Mouse (Mus musculus): ENCODE data around the gene 6430571L13Rik. TPM values are rescaled to one million over a fixed set of nuclear protein-coding genes. Genes with fewer than 3 reads are reported as not detected.

Gene 6430571L13Rik
- total and polyA plus RNA-seq, 3 experiments: 0.35 TPM; not detected in 1

DNA sequence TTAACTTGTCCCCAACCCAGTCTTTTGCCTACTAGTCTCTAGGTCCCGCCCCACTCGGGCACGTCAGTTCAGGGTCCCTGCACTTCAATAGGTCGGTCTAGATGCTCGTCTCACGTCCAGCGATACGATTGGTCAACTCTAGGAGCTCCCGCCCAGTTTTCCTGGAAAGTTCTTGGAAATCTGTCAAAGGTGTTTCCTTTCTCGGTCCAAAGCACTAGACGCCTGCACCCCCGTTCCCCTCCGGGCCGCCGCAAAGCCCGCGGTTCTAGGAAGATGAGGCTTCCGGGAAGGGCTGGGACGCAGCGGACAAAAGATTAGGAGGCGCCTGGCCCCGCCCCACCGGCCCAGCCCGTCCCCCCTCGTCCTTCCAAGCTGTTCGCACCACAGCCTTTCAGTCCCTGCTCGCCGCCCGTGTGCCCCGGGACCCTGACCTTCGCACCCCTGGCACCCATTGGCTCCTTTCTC is 43.9 kb upstream of the 6430571L13Rik start:
- Histone ChIP-seq H3K4me3 (ENCODE audit: control insufficient read depth in 1 of 2, insufficient read depth in 1 of 2, low read depth in 2 of 2, low read length in 2 of 2) (peak overlapping the region; percentile 56 to 96), H3K4me1 (ENCODE audit: control insufficient read depth in 1 of 2, insufficient read depth in 2 of 2, low read length in 2 of 2) (peaks cover 2 to 28% of the 10 kb centered on the region in 2 experiments; a peak in 3 of 4 replicates), H3K9me3 (replicated peaks; ENCODE audit: insufficient read depth, low read length) (no peaks in the 10 kb centered on the region), H3K27ac (ENCODE audit: control insufficient read depth, low read depth, low read length) (peak overlapping the region; percentile 91), H3K79me2 (ENCODE audit: control insufficient read depth, insufficient read depth, low read length, poor library complexity) (peaks cover 31% of the 10 kb centered on the region), H3K36me3 (ENCODE audit: control insufficient read depth in 1 of 2, insufficient read depth in 2 of 2, low read length in 2 of 2) (peaks cover 0 to 20% of the 10 kb centered on the region in 2 experiments; a peak in 2 of 4 replicates), H3K9ac (ENCODE audit: control insufficient read depth, low read depth, low read length, poor library complexity, severe bottlenecking) (peak overlapping the region; percentile 97), H3K27me3 (ENCODE audit: control insufficient read depth in 1 of 2, insufficient read depth in 2 of 2, low read length in 2 of 2) (no peaks in the 10 kb centered on the region)
- DNase-seq (ENCODE audit: low read depth, low spot score): peak; percentile 96
- TF ChIP-seq CHD2 (IDR thresholded peaks at IDR 0.05; ENCODE audit: low read length) (no peak; the same call in 1 of the 2 replicates), SIN3A (IDR thresholded peaks at IDR 0.05; ENCODE audit: low read length) (peak; percentile 67; the same call in 1 of the 2 replicates), USF2 (IDR thresholded peaks at IDR 0.05; ENCODE audit: borderline replicate concordance in 1 of 2, insufficient read depth in 1 of 2, low read depth in 1 of 2, low read length in 2 of 2) (no peak), JUND (IDR thresholded peaks at IDR 0.05; ENCODE audit: low read depth, low read length) (no peak), MAX (IDR thresholded peaks at IDR 0.05; ENCODE audit: low read length) (no peak), POLR2AphosphoS5 (IDR thresholded peaks at IDR 0.05; ENCODE audit: borderline replicate concordance, low read depth, low read length) (no peak), UBTF (IDR thresholded peaks at IDR 0.05; ENCODE audit: borderline replicate concordance, insufficient read depth, low read depth, low read length) (peak; percentile 99), E2F4 (IDR thresholded peaks at IDR 0.05; ENCODE audit: borderline replicate concordance, low read depth, low read length) (peak; percentile 98), BHLHE40 (IDR thresholded peaks at IDR 0.05; ENCODE audit: borderline replicate concordance, low read depth, low read length) (no peak), POLR2A (IDR thresholded peaks at IDR 0.05; ENCODE audit: control insufficient read depth in 1 of 2, insufficient read depth in 1 of 2, low read depth in 1 of 2, low read length in 2 of 2, poor library complexity in 1 of 2) (no peak), ZKSCAN1 (IDR thresholded peaks at IDR 0.05; ENCODE audit: low read depth, low read length) (no peak), ZNF384 (IDR thresholded peaks at IDR 0.05; ENCODE audit: low read depth, low read length) (no peak), MXI1 (IDR thresholded peaks at IDR 0.05; ENCODE audit: low read depth, low read length) (no peak; the same call in 1 of the 2 replicates), GATA1 (IDR thresholded peaks at IDR 0.05; ENCODE audit: low read depth, low read length) (no peak), CTCF (IDR thresholded peaks at IDR 0.05 in 2 of 3, conservative IDR thresholded peaks at IDR 0.05 in 1 of 3; ENCODE audit: control insufficient read depth in 1 of 3, insufficient read depth in 1 of 3, low read depth in 2 of 3, low read length in 3 of 3, poor library complexity in 1 of 3, severe bottlenecking in 1 of 3) (no peak), NELFE (IDR thresholded peaks at IDR 0.05; ENCODE audit: low read depth, low read length) (no peak), ELF1 (IDR thresholded peaks at IDR 0.05; ENCODE audit: low read depth, low read length) (peak; percentile 61), MAFK (IDR thresholded peaks at IDR 0.05; ENCODE audit: borderline replicate concordance, low read depth, low read length) (no peak), CHD1 (IDR thresholded peaks at IDR 0.05; ENCODE audit: low read depth, low read length) (no peak), MYB (IDR thresholded peaks at IDR 0.05; ENCODE audit: low read depth, low read length) (no peak), POLR2AphosphoS2 (IDR thresholded peaks at IDR 0.05; ENCODE audit: low read length) (no peak), KAT2A (conservative IDR thresholded peaks at IDR 0.05; ENCODE audit: low read depth, low read length) (no peak), MEF2A (IDR thresholded peaks at IDR 0.05; ENCODE audit: extremely low read depth, insufficient replicate concordance, low read depth, low read length, poor library complexity, severe bottlenecking) (no peak), TCF12 (IDR thresholded peaks at IDR 0.05; ENCODE audit: low read depth, low read length) (0 out of 2 replicates have a peak, but pooled peaks have one; percentile 15), TAL1 (IDR thresholded peaks at IDR 0.05; ENCODE audit: low read length) (no peak), HCFC1 (IDR thresholded peaks at IDR 0.05; ENCODE audit: low read depth, low read length) (peak; percentile 39; the same call in 1 of the 2 replicates), EP300 (IDR thresholded peaks at IDR 0.05; ENCODE audit: low read depth in 1 of 2, low read length in 2 of 2) (peak in 1 of 2 experiments; percentile 47; a peak in 1 of 4 replicates), ZMIZ1 (IDR thresholded peaks at IDR 0.05; ENCODE audit: low read depth, low read length) (no peak), MYC (IDR thresholded peaks at IDR 0.05; ENCODE audit: low read depth, low read length) (no peak), SMC3 (IDR thresholded peaks at IDR 0.05; ENCODE audit: low read depth, low read length) (no peak), RCOR1 (IDR thresholded peaks at IDR 0.05; ENCODE audit: low read depth, low read length) (no peak), TBP (IDR thresholded peaks at IDR 0.05; ENCODE audit: low read depth, low read length) (no peak), ETS1 (IDR thresholded peaks at IDR 0.05; ENCODE audit: low read depth, low read length) (no peak), NRF1 (IDR thresholded peaks at IDR 0.05; ENCODE audit: insufficient read depth, low read depth, low read length, poor library complexity, severe bottlenecking) (no peak), MAZ (IDR thresholded peaks at IDR 0.05; ENCODE audit: low read depth, low read length) (0 out of 2 replicates have a peak, but pooled peaks have one; percentile 55), ZC3H11A (IDR thresholded peaks at IDR 0.05; ENCODE audit: low read depth, low read length) (no peak), USF1 (IDR thresholded peaks at IDR 0.05; ENCODE audit: low read depth, low read length) (no peak)
